Mouse (Mus musculus): ENCODE results near the gene Dll1. TPM values are rescaled to one million over a fixed set of nuclear protein-coding genes. Genes with fewer than 3 reads are reported as not detected.
A peak's percentile ranks its signal among the peaks of the same experiment; 100 is the strongest.

The Dll1 gene
- total and polyA plus RNA-seq, 3 experiments: 5.1 to 5.8 (median 5.4) TPM

- Histone ChIP-seq H3K79me2 (replicated peaks; ENCODE audit: control insufficient read depth, insufficient read depth, low read length) (no peaks in the 10 kb centered on the region), H3K9ac (ENCODE audit: low read depth, low read length) (no peak overlapping the region), H3K4me3 (no peak overlapping the region), H3K27ac (no peak overlapping the region), H3K4me1 (ENCODE audit: control insufficient read depth, insufficient read depth, low read length) (no peaks in the 10 kb centered on the region), H3K27me3 (ENCODE audit: control insufficient read depth, insufficient read depth, low read length) (no peaks in the 10 kb centered on the region), H3K36me3 (ENCODE audit: control insufficient read depth, insufficient read depth, low read length) (no peaks in the 10 kb centered on the region)
- intact Hi-C loops (cut with DNase I): no loop called here
- TF ChIP-seq EP300 (IDR thresholded peaks at IDR 0.05; ENCODE audit: insufficient read depth, low read depth, low read length) (no peak), POLR2A (IDR thresholded peaks at IDR 0.05; ENCODE audit: insufficient read depth, low read depth, low read length) (no peak), CTCF (IDR thresholded peaks at IDR 0.05) (no peak)
- no peak for DNase-seq
- 91% methylated on average over 3 of the region's 3 CpGs for WGBS
These were observed 21.6 kb downstream of the Dll1 start for GRCm38 (mm10) chr17:15355072-15355471.

- Histone ChIP-seq H3K36me3 (ENCODE audit: control insufficient read depth, insufficient read depth, low read length) (no peaks in the 10 kb centered on the region), H3K9ac (ENCODE audit: low read depth, low read length) (no peak overlapping the region), H3K79me2 (replicated peaks; ENCODE audit: control insufficient read depth, insufficient read depth, low read length) (no peaks in the 10 kb centered on the region), H3K27ac (no peak overlapping the region), H3K4me1 (ENCODE audit: control insufficient read depth, insufficient read depth, low read length) (no peaks in the 10 kb centered on the region), H3K4me3 (no peak overlapping the region), H3K27me3 (ENCODE audit: control insufficient read depth, insufficient read depth, low read length) (no peaks in the 10 kb centered on the region)
- intact Hi-C loops (cut with DNase I): no loop called here
- no peak for TF ChIP-seq POLR2A (IDR thresholded peaks at IDR 0.05; ENCODE audit: insufficient read depth, low read depth, low read length)
- TF ChIP-seq CTCF (IDR thresholded peaks at IDR 0.05): no peak
- TF ChIP-seq EP300 (IDR thresholded peaks at IDR 0.05; ENCODE audit: insufficient read depth, low read depth, low read length): no peak
- WGBS: 85% methylated on average over 2 of the region's 2 CpGs
- DNase-seq: no peak
These were observed 22.7 kb downstream of the Dll1 start for GRCm38 (mm10) chr17:15354006-15354405.

GRCm38 (mm10) chr17:15352869-15353610 lies 23.6 kb downstream of the Dll1 start:
- WGBS: 51% methylated on average over 10 of the region's 10 CpGs
- no peaks in the 10 kb centered on the region for H3K4me1 ChIP-seq (ENCODE audit: control insufficient read depth, insufficient read depth, low read length)

GRCm38 (mm10) chr17:15350152-15350551 lies 26.5 kb downstream of the Dll1 start:
- intact Hi-C loops (cut with DNase I): no loop called here
- H3K4me1 ChIP-seq (ENCODE audit: control insufficient read depth, insufficient read depth, low read length): no peaks in the 10 kb centered on the region

More at GRCm38 (mm10) chr17:15352869-15353610, 23.6 kb downstream of the Dll1 start:
- Histone ChIP-seq H3K9ac (ENCODE audit: low read depth, low read length) (no peak overlapping the region), H3K4me3 (no peak overlapping the region), H3K36me3 (ENCODE audit: control insufficient read depth, insufficient read depth, low read length) (no peaks in the 10 kb centered on the region), H3K27ac (no peak overlapping the region), H3K27me3 (ENCODE audit: control insufficient read depth, insufficient read depth, low read length) (no peaks in the 10 kb centered on the region), H3K79me2 (replicated peaks; ENCODE audit: control insufficient read depth, insufficient read depth, low read length) (no peaks in the 10 kb centered on the region)
- intact Hi-C loops (cut with DNase I): no loop called here
- TF ChIP-seq EP300 (IDR thresholded peaks at IDR 0.05; ENCODE audit: insufficient read depth, low read depth, low read length) (no peak), POLR2A (IDR thresholded peaks at IDR 0.05; ENCODE audit: insufficient read depth, low read depth, low read length) (no peak), CTCF (IDR thresholded peaks at IDR 0.05) (no peak)
- peak in 1 of 2 experiments; percentile 9 for DNase-seq

GRCm38 (mm10) chr17:15343071-15343822 lies 33.4 kb downstream of the Dll1 start:
- H3K4me3 ChIP-seq: no peak overlapping the region
- no peak for TF ChIP-seq EP300 (IDR thresholded peaks at IDR 0.05; ENCODE audit: insufficient read depth, low read depth, low read length)
- TF ChIP-seq CTCF (IDR thresholded peaks at IDR 0.05): no peak
- TF ChIP-seq POLR2A (IDR thresholded peaks at IDR 0.05; ENCODE audit: insufficient read depth, low read depth, low read length): no peak
- 36% methylated on average over 14 of the region's 14 CpGs for WGBS

More at GRCm38 (mm10) chr17:15350152-15350551, 26.5 kb downstream of the Dll1 start:
- Histone ChIP-seq H3K4me3 (no peak overlapping the region), H3K27me3 (ENCODE audit: control insufficient read depth, insufficient read depth, low read length) (no peaks in the 10 kb centered on the region), H3K36me3 (ENCODE audit: control insufficient read depth, insufficient read depth, low read length) (no peaks in the 10 kb centered on the region), H3K27ac (no peak overlapping the region), H3K9ac (ENCODE audit: low read depth, low read length) (no peak overlapping the region), H3K79me2 (replicated peaks; ENCODE audit: control insufficient read depth, insufficient read depth, low read length) (no peaks in the 10 kb centered on the region)
- no peak for DNase-seq
- TF ChIP-seq CTCF (IDR thresholded peaks at IDR 0.05): no peak
- no peak for TF ChIP-seq EP300 (IDR thresholded peaks at IDR 0.05; ENCODE audit: insufficient read depth, low read depth, low read length)
- no peak for TF ChIP-seq POLR2A (IDR thresholded peaks at IDR 0.05; ENCODE audit: insufficient read depth, low read depth, low read length)
- WGBS: 73% methylated on average over 2 of the region's 2 CpGs

GRCm38 (mm10) chr17:15337906-15338305 lies 38.8 kb downstream of the Dll1 start:
- Histone ChIP-seq H3K4me3 (no peak overlapping the region), H3K27me3 (ENCODE audit: control insufficient read depth, insufficient read depth, low read length) (no peaks in the 10 kb centered on the region), H3K4me1 (ENCODE audit: control insufficient read depth, insufficient read depth, low read length) (no peaks in the 10 kb centered on the region), H3K9ac (ENCODE audit: low read depth, low read length) (no peak overlapping the region), H3K36me3 (ENCODE audit: control insufficient read depth, insufficient read depth, low read length) (no peaks in the 10 kb centered on the region), H3K79me2 (replicated peaks; ENCODE audit: control insufficient read depth, insufficient read depth, low read length) (no peaks in the 10 kb centered on the region), H3K27ac (no peak overlapping the region)
- intact Hi-C loops (cut with DNase I): no loop called here
- WGBS: 100% methylated on average over 1 of the region's 1 CpGs
- DNase-seq: no peak
- TF ChIP-seq POLR2A (IDR thresholded peaks at IDR 0.05; ENCODE audit: insufficient read depth, low read depth, low read length) (no peak), EP300 (IDR thresholded peaks at IDR 0.05; ENCODE audit: insufficient read depth, low read depth, low read length) (no peak), CTCF (IDR thresholded peaks at IDR 0.05) (no peak)

More at GRCm38 (mm10) chr17:15343071-15343822, 33.4 kb downstream of the Dll1 start:
- Histone ChIP-seq H3K27me3 (ENCODE audit: control insufficient read depth, insufficient read depth, low read length) (no peaks in the 10 kb centered on the region), H3K9ac (ENCODE audit: low read depth, low read length) (no peak overlapping the region), H3K4me1 (ENCODE audit: control insufficient read depth, insufficient read depth, low read length) (no peaks in the 10 kb centered on the region), H3K27ac (no peak overlapping the region), H3K36me3 (ENCODE audit: control insufficient read depth, insufficient read depth, low read length) (no peaks in the 10 kb centered on the region), H3K79me2 (replicated peaks; ENCODE audit: control insufficient read depth, insufficient read depth, low read length) (no peaks in the 10 kb centered on the region)
- intact Hi-C loops (cut with DNase I): no loop called here
- DNase-seq: no peak
